Mouse (Mus musculus) olfactory bulb, adult 2 months (tissue): ENCODE measurements around the gene Rps29.

Source experiments
- CTCF ChIP-seq: fragments of 200-500 bp; IDR thresholded peaks from 2 replicates; pipeline ENCODE4 v1.5.1; 2012; ENCODE audit warnings: low read depth, mild to moderate bottlenecking, low read length, moderate library complexity; ENCODE audit not compliant: insufficient read depth
- POLR2A ChIP-seq: fragments of 200-500 bp; IDR thresholded peaks from 2 replicates; pipeline ENCODE4 v1.6.1; 2012; ENCODE audit warnings: mild to moderate bottlenecking, low read depth, low read length, moderate library complexity; ENCODE audit not compliant: insufficient read depth

DNA sequence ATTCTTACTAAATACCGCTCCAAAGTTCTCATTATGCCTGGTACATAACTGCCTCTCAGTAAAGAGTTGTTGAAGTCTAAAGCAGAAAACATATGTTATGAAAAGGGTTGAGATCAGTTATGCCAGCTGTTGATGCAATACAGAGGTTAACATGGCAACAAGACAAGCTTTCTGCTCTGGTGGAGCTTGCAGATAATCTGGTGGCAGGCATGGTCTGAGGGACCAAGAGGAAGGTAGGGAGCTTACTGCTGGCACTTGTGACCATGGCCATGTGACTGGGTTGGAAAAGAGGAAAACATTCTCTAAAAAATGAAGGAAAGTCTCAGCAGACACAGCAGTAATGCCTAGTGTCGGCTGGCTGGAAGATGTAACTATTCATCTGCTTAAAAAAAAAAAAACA lies 12.3 kb upstream of the Rps29 start:
- TF ChIP-seq POLR2A (no peak), CTCF (no peak)
